Mouse (Mus musculus): ENCODE results near the gene Abca13.

Gene Abca13

DNA sequence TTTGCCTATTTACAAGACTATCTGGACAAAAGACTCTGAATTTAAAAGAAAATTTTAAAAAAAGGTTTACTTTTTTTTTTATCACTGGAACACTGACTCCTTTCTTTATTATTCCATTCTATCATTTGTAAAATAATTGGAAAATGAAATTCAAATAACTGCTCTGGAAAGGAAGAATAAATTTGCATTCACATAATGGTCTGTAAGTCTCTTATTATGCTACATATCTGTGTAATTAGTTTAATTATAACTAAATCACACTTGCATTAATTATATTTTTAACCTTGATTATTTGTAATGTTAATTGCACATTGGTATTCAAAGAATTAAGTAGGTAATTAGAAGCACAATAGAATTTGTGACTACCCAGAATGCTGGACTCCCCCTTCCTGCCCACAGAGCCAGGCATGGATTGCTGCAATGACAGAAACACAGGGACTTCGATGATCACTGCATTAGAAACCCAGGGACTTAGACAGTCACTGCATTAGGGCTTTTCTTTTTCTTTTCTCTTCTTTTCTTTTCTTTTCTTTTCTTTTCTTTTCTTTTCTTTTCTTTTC lies 400.1 kb downstream of the Abca13 start:
- TF ChIP-seq CTCF (conservative IDR thresholded peaks at IDR 0.05; ENCODE audit: low read length) (no peak), POU5F1 (IDR thresholded peaks at IDR 0.05; ENCODE audit: borderline replicate concordance, low read length) (no peak), NANOG (IDR thresholded peaks at IDR 0.05; ENCODE audit: borderline replicate concordance, low read length) (no peak)
- Histone ChIP-seq H3K4me1 (replicated peaks; ENCODE audit: low read depth, low read length) (no peaks in the 10 kb centered on the region), H3K4me3 (replicated peaks; ENCODE audit: low read length) (no peak overlapping the region), H3K27me3 (ENCODE audit: insufficient read depth, low read length) (no peaks in the 10 kb centered on the region), H3K9me3 (ENCODE audit: low read length) (peaks cover 5% of the 10 kb centered on the region), H3K36me3 (ENCODE audit: insufficient read depth, low read length) (no peaks in the 10 kb centered on the region)

DNA sequence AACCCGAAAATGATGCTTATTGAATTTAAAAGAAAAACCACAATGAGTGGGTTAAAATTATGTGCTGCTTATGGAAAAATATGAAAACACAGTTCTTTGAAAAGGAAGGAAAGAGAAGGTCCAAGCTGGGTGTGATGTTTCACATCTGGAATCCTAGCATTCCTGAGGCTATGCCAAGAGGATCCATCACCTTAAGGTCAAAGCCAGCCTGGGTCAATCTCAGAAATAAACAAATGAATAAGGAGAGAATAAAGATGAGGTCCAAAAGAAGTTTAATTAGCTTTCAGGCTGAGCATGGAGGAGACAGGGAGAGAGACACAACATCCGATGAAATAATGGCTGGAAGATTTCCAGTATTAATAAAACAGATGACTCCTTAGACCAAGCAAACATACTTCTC lies 405.6 kb downstream of the Abca13 start:
- Histone ChIP-seq H3K36me3 (ENCODE audit: insufficient read depth, low read length) (no peaks in the 10 kb centered on the region), H3K4me1 (replicated peaks; ENCODE audit: low read depth, low read length) (no peaks in the 10 kb centered on the region), H3K27me3 (ENCODE audit: insufficient read depth, low read length) (no peaks in the 10 kb centered on the region), H3K4me3 (replicated peaks; ENCODE audit: low read length) (no peak overlapping the region), H3K9me3 (ENCODE audit: low read length) (no peaks in the 10 kb centered on the region)
- TF ChIP-seq NANOG (IDR thresholded peaks at IDR 0.05; ENCODE audit: borderline replicate concordance, low read length), result no peak
- TF ChIP-seq CTCF (conservative IDR thresholded peaks at IDR 0.05; ENCODE audit: low read length), result no peak
- TF ChIP-seq POU5F1 (IDR thresholded peaks at IDR 0.05; ENCODE audit: borderline replicate concordance, low read length), result no peak

DNA sequence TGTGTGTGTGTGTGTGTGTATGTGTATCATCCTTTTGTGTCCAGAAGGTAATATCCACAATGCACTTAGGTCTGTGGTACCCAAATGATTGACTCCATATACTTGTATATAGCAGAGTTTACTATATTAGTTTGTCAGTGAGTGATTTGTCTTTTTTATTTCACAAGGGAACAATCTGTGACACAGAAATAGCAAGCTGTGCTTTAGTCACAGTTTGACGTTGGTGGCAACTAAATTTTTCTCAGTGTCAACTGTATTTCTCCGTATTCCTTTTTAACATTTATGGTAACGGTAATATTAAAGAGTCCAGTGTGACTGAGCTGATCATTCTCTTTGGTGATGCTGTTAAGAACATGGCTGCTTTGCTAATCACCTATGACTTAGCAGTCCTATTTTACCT lies 409.4 kb downstream of the Abca13 start:
- Histone ChIP-seq H3K36me3 (ENCODE audit: insufficient read depth, low read length) (no peaks in the 10 kb centered on the region), H3K27me3 (ENCODE audit: insufficient read depth, low read length) (no peaks in the 10 kb centered on the region), H3K4me1 (replicated peaks; ENCODE audit: low read depth, low read length) (no peaks in the 10 kb centered on the region), H3K4me3 (replicated peaks; ENCODE audit: low read length) (no peak overlapping the region), H3K9me3 (ENCODE audit: low read length) (no peaks in the 10 kb centered on the region)
- no peak for TF ChIP-seq NANOG (IDR thresholded peaks at IDR 0.05; ENCODE audit: borderline replicate concordance, low read length)
- no peak for TF ChIP-seq POU5F1 (IDR thresholded peaks at IDR 0.05; ENCODE audit: borderline replicate concordance, low read length)
- TF ChIP-seq CTCF (conservative IDR thresholded peaks at IDR 0.05; ENCODE audit: low read length), result no peak

DNA sequence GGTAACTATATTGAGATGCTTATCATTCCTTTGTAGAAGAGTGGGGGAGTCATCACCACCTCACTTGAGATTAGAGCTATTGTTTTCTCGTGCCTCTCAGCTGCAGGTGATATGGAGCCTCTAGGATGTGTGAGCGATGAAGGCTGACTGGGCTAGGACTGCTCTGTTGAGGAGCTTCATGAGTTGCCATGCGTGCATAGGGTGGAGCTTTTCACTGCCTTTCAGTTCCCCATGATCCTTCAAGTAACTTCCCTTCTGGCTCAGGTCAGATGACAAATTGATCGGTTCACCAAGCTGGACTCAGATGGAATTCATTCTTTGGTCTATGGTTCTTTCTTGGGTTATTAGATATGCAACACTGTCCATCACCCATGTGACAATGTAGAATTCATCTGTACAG lies 410.4 kb downstream of the Abca13 start:
- TF ChIP-seq POU5F1 (IDR thresholded peaks at IDR 0.05; ENCODE audit: borderline replicate concordance, low read length) (no peak), CTCF (conservative IDR thresholded peaks at IDR 0.05; ENCODE audit: low read length) (no peak), NANOG (IDR thresholded peaks at IDR 0.05; ENCODE audit: borderline replicate concordance, low read length) (no peak)
- Histone ChIP-seq H3K27me3 (ENCODE audit: insufficient read depth, low read length) (no peaks in the 10 kb centered on the region), H3K9me3 (ENCODE audit: low read length) (no peaks in the 10 kb centered on the region), H3K36me3 (ENCODE audit: insufficient read depth, low read length) (no peaks in the 10 kb centered on the region), H3K4me1 (replicated peaks; ENCODE audit: low read depth, low read length) (no peaks in the 10 kb centered on the region), H3K4me3 (replicated peaks; ENCODE audit: low read length) (no peak overlapping the region)

DNA sequence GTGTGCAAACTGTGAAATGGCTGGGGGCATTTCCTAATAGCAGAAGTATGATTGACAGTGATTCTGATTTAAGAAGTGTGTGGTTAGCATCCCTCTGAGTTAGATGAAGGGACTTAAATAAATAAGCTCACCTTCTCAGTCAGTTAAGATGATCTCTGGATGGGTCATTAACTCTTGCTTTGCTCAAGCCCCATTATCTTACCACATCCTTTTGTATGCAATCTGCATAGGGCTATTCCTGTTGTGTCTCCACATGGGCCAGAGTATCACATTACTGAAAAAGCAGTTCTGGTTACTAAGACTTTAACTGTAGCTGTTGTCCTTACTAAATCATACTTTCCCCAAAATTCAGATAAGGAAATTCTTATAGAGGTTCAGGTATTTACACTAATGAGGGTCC lies 416.5 kb downstream of the Abca13 start:
- TF ChIP-seq NANOG (IDR thresholded peaks at IDR 0.05; ENCODE audit: borderline replicate concordance, low read length) (no peak), POU5F1 (IDR thresholded peaks at IDR 0.05; ENCODE audit: borderline replicate concordance, low read length) (no peak), CTCF (conservative IDR thresholded peaks at IDR 0.05; ENCODE audit: low read length) (no peak)
- Histone ChIP-seq H3K36me3 (ENCODE audit: insufficient read depth, low read length) (no peaks in the 10 kb centered on the region), H3K4me1 (replicated peaks; ENCODE audit: low read depth, low read length) (no peaks in the 10 kb centered on the region), H3K27me3 (ENCODE audit: insufficient read depth, low read length) (no peaks in the 10 kb centered on the region), H3K9me3 (ENCODE audit: low read length) (no peaks in the 10 kb centered on the region), H3K4me3 (replicated peaks; ENCODE audit: low read length) (no peak overlapping the region)

DNA sequence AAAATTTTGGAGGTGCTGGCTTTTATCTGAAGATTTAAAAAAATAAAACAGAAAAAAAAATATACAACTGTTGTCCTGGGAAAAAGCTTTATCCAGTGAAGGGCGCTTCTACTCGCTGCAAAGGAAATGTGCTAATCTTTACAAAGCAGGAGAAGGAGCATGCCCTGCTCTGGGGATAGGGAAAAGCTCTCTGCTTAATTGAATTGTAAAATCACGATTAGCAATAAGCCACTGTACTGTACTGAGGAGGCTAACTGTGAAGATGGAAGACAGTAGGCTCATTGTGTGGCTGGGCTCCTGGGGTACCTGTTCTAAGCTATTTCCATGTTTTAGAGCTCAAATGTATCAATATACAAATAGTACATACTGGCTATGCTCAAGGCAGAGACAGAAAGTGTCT lies 417.3 kb downstream of the Abca13 start:
- Histone ChIP-seq H3K4me3 (replicated peaks; ENCODE audit: low read length) (no peak overlapping the region), H3K36me3 (ENCODE audit: insufficient read depth, low read length) (no peaks in the 10 kb centered on the region), H3K4me1 (replicated peaks; ENCODE audit: low read depth, low read length) (no peaks in the 10 kb centered on the region), H3K27me3 (ENCODE audit: insufficient read depth, low read length) (no peaks in the 10 kb centered on the region), H3K9me3 (ENCODE audit: low read length) (no peaks in the 10 kb centered on the region)
- no peak for TF ChIP-seq NANOG (IDR thresholded peaks at IDR 0.05; ENCODE audit: borderline replicate concordance, low read length)
- no peak for TF ChIP-seq CTCF (conservative IDR thresholded peaks at IDR 0.05; ENCODE audit: low read length)
- no peak for TF ChIP-seq POU5F1 (IDR thresholded peaks at IDR 0.05; ENCODE audit: borderline replicate concordance, low read length)

DNA sequence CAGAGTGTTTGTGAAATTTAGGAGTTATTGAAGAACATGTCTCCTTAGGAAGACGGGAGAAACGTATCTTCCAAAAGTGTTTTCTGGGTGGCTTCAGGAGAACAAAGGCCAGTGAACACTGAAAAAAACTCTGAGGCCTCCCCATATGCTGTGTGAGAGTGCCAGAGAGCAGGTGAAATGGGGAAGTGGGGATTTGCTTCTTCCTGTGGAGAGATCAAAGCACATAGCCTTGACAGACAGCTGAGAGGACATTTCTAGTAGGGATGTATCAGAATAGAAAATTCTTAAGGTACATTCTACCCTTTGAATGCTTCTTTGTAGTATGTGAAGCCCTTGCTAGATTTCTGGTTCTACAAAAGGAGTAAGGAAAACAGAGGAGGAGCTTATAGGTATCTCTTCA lies 424.4 kb downstream of the Abca13 start:
- H3K36me3 ChIP-seq (ENCODE audit: insufficient read depth, low read length), result no peaks in the 10 kb centered on the region
- H3K4me1 ChIP-seq (replicated peaks; ENCODE audit: low read depth, low read length), result no peaks in the 10 kb centered on the region
- H3K27me3 ChIP-seq (ENCODE audit: insufficient read depth, low read length), result no peaks in the 10 kb centered on the region
- no peak for TF ChIP-seq NANOG (IDR thresholded peaks at IDR 0.05; ENCODE audit: borderline replicate concordance, low read length)
- no peak for TF ChIP-seq POU5F1 (IDR thresholded peaks at IDR 0.05; ENCODE audit: borderline replicate concordance, low read length)
- no peak for TF ChIP-seq CTCF (conservative IDR thresholded peaks at IDR 0.05; ENCODE audit: low read length)
- no peak overlapping the region for H3K4me3 ChIP-seq (replicated peaks; ENCODE audit: low read length)
- no peaks in the 10 kb centered on the region for H3K9me3 ChIP-seq (ENCODE audit: low read length)

DNA sequence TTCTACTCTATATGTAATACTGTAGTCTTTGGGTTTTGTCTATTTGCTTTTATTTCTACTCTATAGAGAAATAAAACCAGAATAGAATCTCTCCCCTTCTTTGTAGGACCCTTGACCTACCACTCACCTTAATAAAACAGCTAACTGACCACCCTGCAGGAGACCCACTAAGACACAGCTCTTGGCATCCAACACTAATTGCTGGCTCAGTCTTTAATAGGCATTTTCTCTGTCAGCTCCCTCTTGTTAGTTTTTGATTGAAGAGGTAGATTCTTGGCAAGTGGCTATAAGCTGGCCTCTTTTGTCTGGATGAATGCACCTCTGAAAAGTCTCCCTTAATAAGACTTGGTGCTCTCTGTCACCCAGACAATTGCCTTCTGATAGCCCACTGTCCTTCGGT lies 424.9 kb downstream of the Abca13 start:
- no peak for TF ChIP-seq NANOG (IDR thresholded peaks at IDR 0.05; ENCODE audit: borderline replicate concordance, low read length)
- TF ChIP-seq POU5F1 (IDR thresholded peaks at IDR 0.05; ENCODE audit: borderline replicate concordance, low read length), result no peak
- TF ChIP-seq CTCF (conservative IDR thresholded peaks at IDR 0.05; ENCODE audit: low read length), result no peak
- Histone ChIP-seq H3K27me3 (ENCODE audit: insufficient read depth, low read length) (no peaks in the 10 kb centered on the region), H3K4me1 (replicated peaks; ENCODE audit: low read depth, low read length) (no peaks in the 10 kb centered on the region), H3K36me3 (ENCODE audit: insufficient read depth, low read length) (no peaks in the 10 kb centered on the region), H3K9me3 (ENCODE audit: low read length) (no peaks in the 10 kb centered on the region), H3K4me3 (replicated peaks; ENCODE audit: low read length) (no peak overlapping the region)

DNA sequence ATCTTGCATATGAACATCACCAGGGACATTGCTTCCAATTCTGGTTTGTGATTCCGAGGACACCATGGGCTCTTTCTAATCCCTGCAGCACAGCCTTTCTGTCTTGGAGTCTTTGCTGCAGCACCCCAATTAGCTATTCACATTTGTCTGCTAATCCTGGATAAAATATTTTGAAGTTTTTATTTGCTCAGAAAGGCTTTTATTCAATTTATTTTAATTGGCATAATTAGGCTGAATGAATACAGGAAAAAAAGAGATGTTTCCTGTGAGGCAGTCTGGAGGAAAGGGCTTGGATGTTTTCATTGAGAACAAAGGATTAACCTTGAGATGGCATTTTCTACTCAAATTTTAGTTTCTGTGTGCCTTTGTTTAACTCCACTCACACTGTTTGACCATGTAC lies 428.2 kb downstream of the Abca13 start:
- no peaks in the 10 kb centered on the region for H3K27me3 ChIP-seq (ENCODE audit: insufficient read depth, low read length)
- no peak overlapping the region for H3K4me3 ChIP-seq (replicated peaks; ENCODE audit: low read length)
- TF ChIP-seq CTCF (conservative IDR thresholded peaks at IDR 0.05; ENCODE audit: low read length) (no peak), NANOG (IDR thresholded peaks at IDR 0.05; ENCODE audit: borderline replicate concordance, low read length) (no peak), POU5F1 (IDR thresholded peaks at IDR 0.05; ENCODE audit: borderline replicate concordance, low read length) (no peak)
- no peaks in the 10 kb centered on the region for H3K4me1 ChIP-seq (replicated peaks; ENCODE audit: low read depth, low read length)
- H3K36me3 ChIP-seq (ENCODE audit: insufficient read depth, low read length), result no peaks in the 10 kb centered on the region
- no peaks in the 10 kb centered on the region for H3K9me3 ChIP-seq (ENCODE audit: low read length)

All from E14TG2a.4 (cell line).